Mouse (Mus musculus) hindbrain, embryonic 11.5 days (tissue): ENCODE data around the gene Fbxo34. TPM values are rescaled to one million over a fixed set of nuclear protein-coding genes. Genes with fewer than 3 reads are reported as not detected.
A peak's percentile ranks its signal among the peaks of the same experiment; 100 is the strongest.

Source experiments
- ATAC-seq: fragments of 200-750 bp; cut with Nextera tagmentation; 2 replicates; pipeline ENCODE4 v1.8.0; 2017; ENCODE audit warnings: mild to moderate bottlenecking, moderate TSS enrichment, moderate library complexity; ENCODE audit not compliant: low FRiP score
- DNase-seq: peaks from one replicate; pipeline ENCODE4 v3.0.0-alpha.2; 2015; ENCODE audit warnings: low spot score
- H3K27ac ChIP-seq: fragments of 300-500 bp; sonication (generic); 2 replicates; pipeline ENCODE4 v1.5.1; 2014; ENCODE audit warnings: mild to moderate bottlenecking, low read depth, low read length
- H3K27me3 ChIP-seq: fragments of 300-500 bp; sonication (generic); 2 replicates; pipeline ENCODE4 v1.6.1; 2014; ENCODE audit warnings: mild to moderate bottlenecking, low read length, moderate library complexity, mixed read lengths; ENCODE audit not compliant: control insufficient read depth, insufficient read depth
- H3K36me3 ChIP-seq: fragments of 300-500 bp; sonication (generic); 2 replicates; pipeline ENCODE4 v1.6.1; 2014; ENCODE audit warnings: mild to moderate bottlenecking, low read length, moderate library complexity, mixed read lengths; ENCODE audit not compliant: control insufficient read depth, insufficient read depth
- H3K4me1 ChIP-seq: fragments of 300-500 bp; sonication (generic); replicated peaks from 2 replicates; pipeline ENCODE4 v1.6.1; 2014; ENCODE audit warnings: low read length, mixed read lengths; ENCODE audit not compliant: control insufficient read depth, insufficient read depth
- H3K4me2 ChIP-seq: fragments of 300-500 bp; sonication (generic); replicated peaks from 2 replicates; pipeline ENCODE4 v1.6.1; 2014; ENCODE audit warnings: mild to moderate bottlenecking, low read depth, low read length
- H3K4me3 ChIP-seq: fragments of 300-500 bp; sonication (generic); 2 replicates; pipeline ENCODE4 v1.5.1; 2014; ENCODE audit warnings: low read depth, low read length
- H3K9ac ChIP-seq: fragments of 300-500 bp; sonication (generic); 2 replicates; pipeline ENCODE4 v1.6.1; 2014; ENCODE audit warnings: low read depth, low read length
- H3K9me3 ChIP-seq: fragments of 300-500 bp; sonication (generic); 2 replicates; pipeline ENCODE4 v1.6.1; 2016; ENCODE audit warnings: low read length; ENCODE audit not compliant: control insufficient read depth
- WGBS: fragments of 180-500 bp; shearing (Covaris S2); extraction: QIAGEN DNeasy Blood & Tissue Kit; methylation state at CpG from one replicate; pipeline ENCODE4 v1.1.7; 2014; 5-methylcytosine and 5-hydroxymethylcytosine counted together
- polyA plus RNA-seq: library from polyadenylated mRNA; unstranded; fragments of >200 nt; fragmentation: Nextera tagmentation; extraction: Ambion mirVana; gene quantifications from 2 replicates; pipeline ENCODE4 v1.2.1, GENCODE M21; 2014

Gene Fbxo34
- polyA plus RNA-seq, 1 experiment from 2014 or later, result 20.1 TPM

DNA sequence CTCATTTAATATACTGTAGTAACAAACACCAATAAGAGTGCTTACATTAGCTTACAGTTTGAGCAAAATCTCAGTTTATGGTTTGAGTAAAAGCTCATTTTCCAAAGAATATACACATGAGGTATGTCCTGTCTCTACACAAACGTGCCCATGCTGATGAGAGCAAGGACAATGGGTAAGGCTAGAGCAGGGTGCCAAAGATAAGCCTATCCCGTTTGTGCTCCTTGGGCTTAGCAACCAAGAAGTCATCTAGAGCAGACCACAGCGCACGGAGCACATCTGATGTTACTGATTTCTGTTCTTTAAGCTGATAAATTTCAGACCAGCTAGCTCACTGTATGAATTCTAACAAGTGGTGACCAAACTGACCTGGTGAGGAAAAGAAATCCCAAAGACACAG, 94.7 kb downstream of the Fbxo34 start:
- 92% methylated on average over 4 of the region's 4 CpGs for WGBS
- no peaks in the 10 kb centered on the region for H3K4me1 ChIP-seq
- no peak overlapping the region for H3K4me3 ChIP-seq
- no peaks in the 10 kb centered on the region for H3K9me3 ChIP-seq
- H3K27ac ChIP-seq, result no peak overlapping the region
- ATAC-seq, result no peak
- no peak overlapping the region for H3K4me2 ChIP-seq
- DNase-seq, result no peak
- H3K36me3 ChIP-seq, result 0 out of 2 replicates have a peak, but pooled peaks cover 2% of the 10 kb centered on the region
- no peak overlapping the region for H3K9ac ChIP-seq
- no peaks in the 10 kb centered on the region for H3K27me3 ChIP-seq

GRCm38 (mm10) chr14:47551668-47552067, 101.4 kb downstream of the Fbxo34 start:
- Histone ChIP-seq H3K4me2 (no peak overlapping the region), H3K4me3 (no peak overlapping the region), H3K27ac (no peak overlapping the region), H3K4me1 (no peaks in the 10 kb centered on the region), H3K36me3 (0 out of 2 replicates have a peak, but pooled peaks cover 2% of the 10 kb centered on the region), H3K27me3 (no peaks in the 10 kb centered on the region), H3K9me3 (no peaks in the 10 kb centered on the region), H3K9ac (no peak overlapping the region)
- DNase-seq, result no peak
- no peak for ATAC-seq
- 96% methylated on average over 6 of the region's 6 CpGs for WGBS

DNA sequence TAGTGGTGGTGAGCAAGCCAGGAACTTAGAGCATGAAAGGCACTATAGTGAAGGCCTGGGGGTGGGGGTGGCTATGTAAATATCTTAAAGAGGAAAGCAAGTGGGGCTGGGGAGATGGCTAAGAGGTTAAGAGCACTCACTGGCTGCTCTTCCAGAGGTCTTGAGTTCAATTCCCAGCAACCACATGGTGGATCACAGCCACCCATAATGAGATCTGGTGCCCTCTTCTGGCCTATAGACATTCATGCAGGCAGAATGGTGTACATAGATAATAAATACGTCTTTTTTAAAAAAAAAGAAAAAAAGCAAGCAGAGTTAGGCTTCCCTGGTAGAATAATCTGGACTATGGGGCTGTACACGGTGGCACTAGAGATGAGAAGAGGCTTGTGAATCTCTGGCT, 103.2 kb downstream of the Fbxo34 start:
- no peaks in the 10 kb centered on the region for H3K4me1 ChIP-seq
- ATAC-seq (no peak), DNase-seq (no peak)
- H3K9me3 ChIP-seq, result no peaks in the 10 kb centered on the region
- H3K36me3 ChIP-seq, result 0 out of 2 replicates have a peak, but pooled peaks cover 2% of the 10 kb centered on the region
- no peaks in the 10 kb centered on the region for H3K27me3 ChIP-seq
- H3K4me2 ChIP-seq, result no peak overlapping the region
- H3K27ac ChIP-seq, result no peak overlapping the region
- 98% methylated on average over 2 of the region's 2 CpGs for WGBS
- no peak overlapping the region for H3K4me3 ChIP-seq
- H3K9ac ChIP-seq, result no peak overlapping the region

- WGBS, result 96% methylated on average over 3 of the region's 4 CpGs
- no peaks in the 10 kb centered on the region for H3K27me3 ChIP-seq
- no peak overlapping the region for H3K9ac ChIP-seq
- H3K4me2 ChIP-seq, result no peak overlapping the region
- ATAC-seq (no peak), DNase-seq (no peak)
- no peak overlapping the region for H3K27ac ChIP-seq
- no peaks in the 10 kb centered on the region for H3K36me3 ChIP-seq
- H3K9me3 ChIP-seq, result no peaks in the 10 kb centered on the region
- no peak overlapping the region for H3K4me3 ChIP-seq
- H3K4me1 ChIP-seq, result no peaks in the 10 kb centered on the region
Measured at GRCm38 (mm10) chr14:47554236-47554635, 104.0 kb downstream of the Fbxo34 start.

- WGBS, result 97% methylated on average over 5 of the region's 5 CpGs
- H3K4me1 ChIP-seq, result no peaks in the 10 kb centered on the region
Measured at GRCm38 (mm10) chr14:47555225-47555624, 105.0 kb downstream of the Fbxo34 start.

GRCm38 (mm10) chr14:47560714-47561113, 110.5 kb downstream of the Fbxo34 start:
- H3K9me3 ChIP-seq, result no peaks in the 10 kb centered on the region
- WGBS, result 91% methylated on average over 2 of the region's 2 CpGs
- no peak overlapping the region for H3K4me2 ChIP-seq
- H3K27me3 ChIP-seq, result no peaks in the 10 kb centered on the region
- H3K27ac ChIP-seq, result no peak overlapping the region
- H3K9ac ChIP-seq, result no peak overlapping the region
- DNase-seq, result no peak
- ATAC-seq, result no peak
- no peaks in the 10 kb centered on the region for H3K36me3 ChIP-seq
- H3K4me1 ChIP-seq, result no peaks in the 10 kb centered on the region
- H3K4me3 ChIP-seq, result no peak overlapping the region

More at GRCm38 (mm10) chr14:47555225-47555624, 105.0 kb downstream of the Fbxo34 start:
- H3K4me2 ChIP-seq, result no peak overlapping the region
- no peak overlapping the region for H3K27ac ChIP-seq
- DNase-seq, result no peak
- H3K9me3 ChIP-seq, result no peaks in the 10 kb centered on the region
- no peaks in the 10 kb centered on the region for H3K27me3 ChIP-seq
- H3K9ac ChIP-seq, result no peak overlapping the region
- ATAC-seq, result no peak
- H3K4me3 ChIP-seq, result no peak overlapping the region
- no peaks in the 10 kb centered on the region for H3K36me3 ChIP-seq

GRCm38 (mm10) chr14:47562530-47562929, 112.3 kb downstream of the Fbxo34 start:
- Histone ChIP-seq H3K4me2 (no peak overlapping the region), H3K4me1 (no peaks in the 10 kb centered on the region; the same call in 1 of the 2 replicates), H3K36me3 (no peaks in the 10 kb centered on the region), H3K27ac (no peak overlapping the region), H3K9me3 (no peaks in the 10 kb centered on the region), H3K9ac (no peak overlapping the region), H3K27me3 (no peaks in the 10 kb centered on the region), H3K4me3 (no peak overlapping the region)
- DNase-seq (no peak), ATAC-seq (no peak)
- 89% methylated on average over 1 of the region's 1 CpGs for WGBS

GRCm38 (mm10) chr14:47563106-47563505, 112.9 kb downstream of the Fbxo34 start:
- H3K27me3 ChIP-seq, result no peaks in the 10 kb centered on the region
- no peaks in the 10 kb centered on the region; the same call in 1 of the 2 replicates for H3K4me1 ChIP-seq
- ATAC-seq (no peak), DNase-seq (no peak)
- H3K9me3 ChIP-seq, result no peaks in the 10 kb centered on the region
- H3K9ac ChIP-seq, result no peak overlapping the region
- no peak overlapping the region for H3K27ac ChIP-seq
- H3K4me3 ChIP-seq, result no peak overlapping the region
- H3K4me2 ChIP-seq, result no peak overlapping the region
- WGBS, result 86% methylated on average over 4 of the region's 4 CpGs
- H3K36me3 ChIP-seq, result no peaks in the 10 kb centered on the region

DNA sequence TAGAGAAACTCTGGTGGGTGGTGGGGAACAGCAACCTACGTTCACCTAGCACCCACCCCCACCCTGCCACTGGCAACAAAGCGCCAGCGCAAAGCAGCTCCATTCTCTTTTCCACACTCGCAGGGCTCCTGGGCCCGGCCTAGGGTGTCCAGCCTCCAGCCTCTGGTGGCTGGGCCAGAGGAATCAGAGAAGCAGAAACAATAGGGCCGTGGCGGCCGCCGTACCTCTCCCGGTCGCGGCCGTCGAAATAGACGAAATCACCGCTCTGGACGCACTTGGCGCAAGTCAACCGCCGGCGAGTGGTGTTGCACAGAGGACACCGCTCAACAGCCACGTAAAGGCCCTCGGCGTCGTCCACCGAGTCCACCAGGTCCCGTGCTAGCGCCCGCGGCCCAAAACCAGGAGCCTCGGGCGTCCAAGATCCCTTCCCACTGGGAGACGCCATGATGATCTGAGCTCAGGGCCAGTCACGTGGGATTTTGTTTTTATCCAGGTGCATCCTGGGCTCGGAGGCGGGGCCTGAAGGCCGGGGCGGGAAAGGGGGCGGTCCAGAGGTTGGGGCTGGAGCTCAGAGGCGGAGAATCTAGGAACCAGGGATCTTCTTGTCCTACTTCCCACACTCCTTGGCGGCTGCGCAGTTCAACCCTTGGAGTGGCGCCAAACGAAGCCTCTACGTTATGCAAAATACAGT, 117.9 kb downstream of the Fbxo34 start:
- H3K4me3 ChIP-seq, result peak overlapping the region; percentile 84
- H3K9me3 ChIP-seq, result no peaks in the 10 kb centered on the region
- peak; percentile 97 for DNase-seq
- no peaks in the 10 kb centered on the region; the same call in 1 of the 2 replicates for H3K4me1 ChIP-seq
- under 1% methylated on average over 46 of the region's 46 CpGs for WGBS
- H3K27ac ChIP-seq, result no peak overlapping the region
- peak overlapping the region; percentile 79 for H3K4me2 ChIP-seq
- peak; percentile 100 for ATAC-seq
- H3K27me3 ChIP-seq, result no peaks in the 10 kb centered on the region
- H3K36me3 ChIP-seq, result no peaks in the 10 kb centered on the region
- H3K9ac ChIP-seq, result peak overlapping the region; percentile 81
